Mouse (Mus musculus): ENCODE data around the gene Apoc2.
"Not testable (repeated sequence)": the region's sequence is repeated elsewhere in the genome, so short reads cannot be mapped to it uniquely, and the experiment has no call there.

Apoc2 gene

GRCm38 (mm10) chr7:19700299-19701068, 22.7 kb upstream of the Apoc2 start:
- in situ Hi-C loops (cut with MboI, MseI), result no loop called here

- in situ Hi-C loops (cut with MboI, MseI), result no loop called here
These were observed 22.0 kb upstream of the Apoc2 start for GRCm38 (mm10) chr7:19699827-19700148.

- in situ Hi-C loops (cut with MboI, MseI), result no loop called here
These were observed 21.4 kb upstream of the Apoc2 start, which contains the start of gene Apoe for GRCm38 (mm10) chr7:19698907-19699826. Gene Apoe, minus strand, starts transcription at chr7:19699188.

GRCm38 (mm10) chr7:19697949-19698906, 20.5 kb upstream of the Apoc2 start:
- in situ Hi-C loops (cut with MboI, MseI), result no loop called here

GRCm38 (mm10) chr7:19696336-19696873, 18.7 kb upstream of the Apoc2 start:
- in situ Hi-C loops (cut with MboI, MseI), result no loop called here

- in situ Hi-C loops (cut with MboI, MseI), result no loop called here
These were observed 18.1 kb upstream of the Apoc2 start for GRCm38 (mm10) chr7:19695881-19696280.

GRCm38 (mm10) chr7:19695213-19695594, 17.5 kb upstream of the Apoc2 start:
- in situ Hi-C loops (cut with MboI, MseI), result no loop called here

- in situ Hi-C loops (cut with MboI, MseI), result no loop called here
These were observed 16.8 kb upstream of the Apoc2 start for GRCm38 (mm10) chr7:19694336-19695212.

- in situ Hi-C loops (cut with MboI, MseI), result no loop called here
These were observed 15.7 kb upstream of the Apoc2 start for GRCm38 (mm10) chr7:19693421-19693820.

- in situ Hi-C loops (cut with MboI, MseI), result no loop called here
These were observed 14.4 kb upstream of the Apoc2 start, which contains the start of gene Apoc1 for GRCm38 (mm10) chr7:19691873-19692865. Gene Apoc1, minus strand, starts transcription at chr7:19692660.

GRCm38 (mm10) chr7:19691434-19691833, 13.7 kb upstream of the Apoc2 start:
- in situ Hi-C loops (cut with MboI, MseI), result no loop called here

GRCm38 (mm10) chr7:19690845-19691244, 13.1 kb upstream of the Apoc2 start:
- in situ Hi-C loops (cut with MboI, MseI), result no loop called here

GRCm38 (mm10) chr7:19688611-19689010, 10.9 kb upstream of the Apoc2 start:
- in situ Hi-C loops (cut with MboI, MseI), result no loop called here

GRCm38 (mm10) chr7:19688101-19688500, 10.4 kb upstream of the Apoc2 start:
- in situ Hi-C loops (cut with MboI, MseI), result no loop called here

GRCm38 (mm10) chr7:19686927-19687583, 9.3 kb upstream of the Apoc2 start:
- in situ Hi-C loops (cut with MboI, MseI), result not testable (repeated sequence)

- in situ Hi-C loops (cut with MboI, MseI), result no loop called here
These were observed 8.8 kb upstream of the Apoc2 start for GRCm38 (mm10) chr7:19686521-19686920.

GRCm38 (mm10) chr7:19685374-19685773, 7.6 kb upstream of the Apoc2 start:
- in situ Hi-C loops (cut with MboI, MseI), result no loop called here

GRCm38 (mm10) chr7:19683771-19684201, 6.0 kb upstream of the Apoc2 start:
- in situ Hi-C loops (cut with MboI, MseI), result no loop called here

All from T-helper 17 cell (primary cell).